Mouse (Mus musculus) hindbrain, embryonic 13.5 days (tissue): ENCODE measurements around the gene Crbn. TPM values are rescaled to one million over a fixed set of nuclear protein-coding genes. Genes with fewer than 3 reads are reported as not detected.

Source experiments
- polyA plus RNA-seq: library from polyadenylated mRNA; unstranded; fragments of >200 nt; fragmentation: Nextera tagmentation; extraction: Ambion mirVana; gene quantifications from 2 replicates; pipeline ENCODE4 v1.2.1, GENCODE M21; 2015

Gene Crbn
- polyA plus RNA-seq, 1 experiment from 2014 or later: 62.2 TPM

Other genes starting within 250 kb of the Crbn start
- not detected in 2 replicates for gene Il5ra, start 51.0 kb downstream of the Crbn start, polyA plus RNA-seq
- 63.3 and 65.8 TPM in 2 replicates for gene Trnt1, start 31.0 kb downstream of the Crbn start, polyA plus RNA-seq